Mouse (Mus musculus) heart, embryonic 11.5 days (tissue): Measurements from ENCODE around the gene Gm17334. TPM values are rescaled to one million over a fixed set of nuclear protein-coding genes. Genes with fewer than 3 reads are reported as not detected.

ENCODE experiments used
- ATAC-seq: fragments of 200-750 bp; cut with Nextera tagmentation; replicated peaks from 2 replicates; pipeline ENCODE4 v1.8.0; 2017; ENCODE audit warnings: moderate library complexity; ENCODE audit not compliant: insufficient number of reproducible peaks, low FRiP score, low TSS enrichment
- H3K27ac ChIP-seq: fragments of 300-500 bp; sonication (generic); 2 replicates; pipeline ENCODE4 v1.5.1; 2014; ENCODE audit warnings: mild to moderate bottlenecking, low read depth, low read length
- H3K27me3 ChIP-seq: fragments of 300-500 bp; sonication (generic); 2 replicates; pipeline ENCODE4 v1.6.1; 2014; ENCODE audit warnings: mild to moderate bottlenecking, low read length, mixed read lengths; ENCODE audit not compliant: control insufficient read depth, insufficient read depth
- H3K36me3 ChIP-seq: fragments of 300-500 bp; sonication (generic); 2 replicates; pipeline ENCODE4 v1.6.1; 2014; ENCODE audit warnings: mild to moderate bottlenecking, low read length, moderate library complexity, mixed read lengths; ENCODE audit not compliant: control insufficient read depth, insufficient read depth
- H3K4me1 ChIP-seq: fragments of 300-500 bp; sonication (generic); 2 replicates; pipeline ENCODE4 v1.6.1; 2014; ENCODE audit warnings: low read length; ENCODE audit not compliant: control insufficient read depth, insufficient read depth
- H3K4me2 ChIP-seq: fragments of 300-500 bp; sonication (generic); 2 replicates; pipeline ENCODE4 v1.6.1; 2014; ENCODE audit warnings: mild to moderate bottlenecking, moderate library complexity
- H3K4me3 ChIP-seq: fragments of 300-500 bp; sonication (generic); 2 replicates; pipeline ENCODE4 v1.5.1; 2014; ENCODE audit warnings: low read depth, low read length
- H3K9ac ChIP-seq: fragments of 300-500 bp; sonication (generic); 2 replicates; pipeline ENCODE4 v1.6.1; 2014; ENCODE audit warnings: mild to moderate bottlenecking, low read depth, low read length, moderate library complexity
- H3K9me3 ChIP-seq: fragments of 300-500 bp; sonication (generic); replicated peaks from 2 replicates; pipeline ENCODE4 v1.6.1; 2016; ENCODE audit warnings: low read length; ENCODE audit not compliant: control insufficient read depth
- WGBS: fragments of 180-500 bp; shearing (Covaris S2); extraction: QIAGEN DNeasy Blood & Tissue Kit; methylation state at CpG from one replicate; pipeline ENCODE4 v1.1.7; 2014; ENCODE audit not compliant: insufficient replicate concordance; 5-methylcytosine and 5-hydroxymethylcytosine counted together
- polyA plus RNA-seq: library from polyadenylated mRNA; unstranded; fragments of >200 nt; fragmentation: Nextera tagmentation; extraction: Ambion mirVana; gene quantifications from 2 replicates; pipeline ENCODE4 v1.2.1, GENCODE M21; 2014

The Gm17334 gene
- polyA plus RNA-seq, 1 experiment from 2014 or later, result 0.24 TPM

- Histone ChIP-seq H3K4me2 (no peak overlapping the region), H3K4me1 (no peaks in the 10 kb centered on the region), H3K4me3 (no peak overlapping the region), H3K36me3 (no peaks in the 10 kb centered on the region), H3K27ac (no peak overlapping the region), H3K9ac (no peak overlapping the region), H3K9me3 (no peaks in the 10 kb centered on the region), H3K27me3 (no peaks in the 10 kb centered on the region)
- 78% methylated on average over 16 of the region's 16 CpGs for WGBS
- ATAC-seq, result no peak
These were observed 40.2 kb upstream of the Gm17334 start for GRCm38 (mm10) chr11:53813001-53813868.

- Histone ChIP-seq H3K4me1 (no peaks in the 10 kb centered on the region), H3K9me3 (no peaks in the 10 kb centered on the region), H3K27ac (no peak overlapping the region), H3K9ac (no peak overlapping the region), H3K4me3 (no peak overlapping the region), H3K36me3 (no peaks in the 10 kb centered on the region), H3K27me3 (no peaks in the 10 kb centered on the region), H3K4me2 (no peak overlapping the region)
- no peak for ATAC-seq
- 79% methylated on average over 3 of the region's 3 CpGs for WGBS
These were observed 38.3 kb upstream of the Gm17334 start for GRCm38 (mm10) chr11:53811312-53811711.

- Histone ChIP-seq H3K27me3 (no peaks in the 10 kb centered on the region), H3K4me2 (no peak overlapping the region), H3K27ac (no peak overlapping the region), H3K9ac (no peak overlapping the region), H3K4me1 (no peaks in the 10 kb centered on the region), H3K4me3 (no peak overlapping the region), H3K9me3 (no peaks in the 10 kb centered on the region), H3K36me3 (no peaks in the 10 kb centered on the region)
- WGBS, result 41% methylated on average over 2 of the region's 2 CpGs
- ATAC-seq, result no peak
These were observed 37.8 kb upstream of the Gm17334 start for GRCm38 (mm10) chr11:53810749-53811148.

GRCm38 (mm10) chr11:53810156-53810555 lies 37.2 kb upstream of the Gm17334 start:
- no peaks in the 10 kb centered on the region for H3K27me3 ChIP-seq
- no peak overlapping the region for H3K4me2 ChIP-seq
- no peaks in the 10 kb centered on the region for H3K36me3 ChIP-seq
- no peak overlapping the region for H3K27ac ChIP-seq
- no peak for ATAC-seq
- WGBS, result 59% methylated on average over 5 of the region's 5 CpGs
- H3K9me3 ChIP-seq, result no peaks in the 10 kb centered on the region
- H3K9ac ChIP-seq, result no peak overlapping the region
- no peaks in the 10 kb centered on the region for H3K4me1 ChIP-seq
- no peak overlapping the region for H3K4me3 ChIP-seq

GRCm38 (mm10) chr11:53809354-53809753 lies 36.4 kb upstream of the Gm17334 start:
- Histone ChIP-seq H3K9me3 (no peaks in the 10 kb centered on the region), H3K27me3 (no peaks in the 10 kb centered on the region), H3K9ac (no peak overlapping the region), H3K36me3 (no peaks in the 10 kb centered on the region), H3K4me2 (no peak overlapping the region), H3K4me1 (no peaks in the 10 kb centered on the region), H3K4me3 (no peak overlapping the region), H3K27ac (no peak overlapping the region)
- no peak for ATAC-seq
- WGBS, result 37% methylated on average over 5 of the region's 5 CpGs

GRCm38 (mm10) chr11:53805786-53806185 lies 32.8 kb upstream of the Gm17334 start:
- Histone ChIP-seq H3K9ac (no peak overlapping the region), H3K4me2 (no peak overlapping the region), H3K27me3 (no peaks in the 10 kb centered on the region), H3K36me3 (no peaks in the 10 kb centered on the region), H3K27ac (no peak overlapping the region), H3K4me1 (no peaks in the 10 kb centered on the region), H3K9me3 (no peaks in the 10 kb centered on the region), H3K4me3 (no peak overlapping the region)
- ATAC-seq, result no peak
- WGBS, result 66% methylated on average over 9 of the region's 9 CpGs

- Histone ChIP-seq H3K4me2 (no peak overlapping the region), H3K27me3 (no peaks in the 10 kb centered on the region), H3K27ac (no peak overlapping the region), H3K36me3 (no peaks in the 10 kb centered on the region), H3K9me3 (no peaks in the 10 kb centered on the region), H3K4me3 (no peak overlapping the region), H3K9ac (no peak overlapping the region), H3K4me1 (no peaks in the 10 kb centered on the region)
- ATAC-seq, result no peak
- WGBS, result 82% methylated on average over 14 of the region's 14 CpGs
These were observed 31.8 kb upstream of the Gm17334 start for GRCm38 (mm10) chr11:53804569-53805344.

- ATAC-seq, result no peak
- Histone ChIP-seq H3K27me3 (no peaks in the 10 kb centered on the region), H3K4me2 (no peak overlapping the region), H3K4me1 (no peaks in the 10 kb centered on the region), H3K9ac (no peak overlapping the region), H3K36me3 (no peaks in the 10 kb centered on the region), H3K27ac (no peak overlapping the region), H3K9me3 (no peaks in the 10 kb centered on the region), H3K4me3 (no peak overlapping the region)
- WGBS, result 66% methylated on average over 6 of the region's 6 CpGs
These were observed 30.5 kb upstream of the Gm17334 start for GRCm38 (mm10) chr11:53803494-53803893.
